Mouse (Mus musculus): ENCODE data around the gene Kdelr1.

DNA sequence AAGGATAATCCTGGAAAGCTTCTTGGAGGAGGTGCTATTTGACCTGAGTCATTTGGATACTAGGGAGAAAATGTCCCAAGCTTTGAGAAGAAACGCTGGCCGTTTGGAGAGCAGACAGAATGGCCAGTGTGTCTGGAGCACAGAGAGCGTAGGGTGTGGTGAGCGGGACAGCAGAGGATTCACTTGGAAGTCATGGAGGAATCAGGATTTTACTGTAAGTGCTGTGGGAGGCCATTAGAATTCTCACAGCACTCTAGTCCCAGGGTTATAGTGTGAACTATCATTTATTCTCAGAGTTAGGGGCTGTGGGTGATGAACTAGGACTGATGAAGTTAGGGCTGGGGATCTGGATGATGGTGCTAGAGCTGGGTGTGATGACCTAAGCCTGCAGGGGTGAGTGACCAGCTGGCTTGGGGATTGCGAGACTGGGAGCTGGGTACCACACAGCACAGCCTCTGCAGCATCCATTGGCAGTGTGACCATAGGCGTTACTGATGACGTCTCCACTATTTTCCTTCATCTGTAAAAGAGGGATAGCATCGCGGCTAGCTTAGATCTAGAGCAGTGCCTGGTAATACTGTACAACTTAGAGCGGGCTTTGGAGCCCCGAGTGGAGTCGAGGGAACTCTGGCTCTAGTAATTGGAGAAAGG, 49.5 kb downstream of the Kdelr1 start:
- TF ChIP-seq CTCF (IDR thresholded peaks at IDR 0.05; ENCODE audit: low read depth) = no peak
- no peak for TF ChIP-seq EP300 (IDR thresholded peaks at IDR 0.05; ENCODE audit: low read depth)

Measured in heart, postnatal 0 days (tissue).